ENCODE assay signal across 8 mouse cellular contexts in genomic region chr19:56976962-56977948, GRCm38 (mm10). TPM values are rescaled to one million over a fixed set of nuclear protein-coding genes. Genes with fewer than 3 reads are reported as not detected.
A peak's percentile ranks its signal among the peaks of the same experiment; 100 is the strongest.
DNase-seq lines count a peak whose midpoint lies in the region; ATAC-seq and TF ChIP-seq lines count a peak whose summit lies in the region.

No protein-coding gene starts in this region.

- H3K4me3 ChIP-seq in liver, embryonic 11.5 days (ENCODE audit: low read depth, low read length), result no peak overlapping the region
- H3K4me3 ChIP-seq in kidney, embryonic 15.5 days (replicated peaks), result no peak overlapping the region
- no peak overlapping the region for H3K4me3 ChIP-seq in lung, embryonic 14.5 days (ENCODE audit: low read depth, low read length)

- no peak overlapping the region for H3K27ac ChIP-seq in liver, embryonic 11.5 days (ENCODE audit: low read depth, low read length)
- peak overlapping the region; percentile 37 for H3K27ac ChIP-seq in kidney, embryonic 15.5 days
- H3K27ac ChIP-seq in lung, embryonic 14.5 days (ENCODE audit: low read depth), result peak overlapping the region; percentile 66

- DNase-seq in liver, result peak; percentile 44
- no peak for DNase-seq in liver, embryonic 11.5 days (ENCODE audit: low spot score)
- peak; percentile 69 to 72 for DNase-seq in cerebellum, postnatal 14 days
- peak; percentile 53 for DNase-seq in heart, adult 8-10 months (ENCODE audit: low spot score)
- DNase-seq in lung, embryonic 14.5 days, result peak; percentile 81
- DNase-seq in skeletal muscle tissue, adult 2 months (ENCODE audit: low read depth, low spot score), result peak; percentile 68
- DNase-seq in thymus, postnatal 14 days, result no peak

- peaks cover 4% of the 10 kb centered on the region; the same call in 1 of the 2 replicates for H3K4me1 ChIP-seq in liver, embryonic 11.5 days (replicated peaks; ENCODE audit: control insufficient read depth, insufficient read depth, low read length)
- peaks cover 21% of the 10 kb centered on the region for H3K4me1 ChIP-seq in kidney, embryonic 15.5 days
- H3K4me1 ChIP-seq in lung, embryonic 14.5 days (ENCODE audit: insufficient read depth), result peaks cover 10% of the 10 kb centered on the region

- H3K9me3 ChIP-seq in liver, embryonic 11.5 days (ENCODE audit: control insufficient read depth, low read length), result no peaks in the 10 kb centered on the region
- no peaks in the 10 kb centered on the region for H3K9me3 ChIP-seq in kidney, embryonic 15.5 days (replicated peaks)
- no peaks in the 10 kb centered on the region for H3K9me3 ChIP-seq in lung, embryonic 14.5 days (ENCODE audit: low read depth, low read length)

- no peaks in the 10 kb centered on the region for H3K27me3 ChIP-seq in liver, embryonic 11.5 days (replicated peaks; ENCODE audit: control insufficient read depth, insufficient read depth, low read length)
- no peaks in the 10 kb centered on the region for H3K27me3 ChIP-seq in kidney, embryonic 15.5 days
- no peaks in the 10 kb centered on the region for H3K27me3 ChIP-seq in lung, embryonic 14.5 days (ENCODE audit: insufficient read depth, low read length)

- 59% methylated on average over 19 of the region's 19 CpGs for WGBS in liver, embryonic 11.5 days
- WGBS in kidney, embryonic 15.5 days, result 33% methylated on average over 19 of the region's 19 CpGs
- WGBS in lung, embryonic 14.5 days, result 40% methylated on average over 19 of the region's 19 CpGs

- no peak; the same call in 1 of the 2 replicates for ATAC-seq in liver, embryonic 11.5 days (replicated peaks; ENCODE audit: low FRiP score)
- ATAC-seq in kidney, embryonic 15.5 days (replicated peaks; ENCODE audit: low FRiP score), result peak; percentile 45; the same call in 1 of the 2 replicates
- ATAC-seq in lung, embryonic 14.5 days (ENCODE audit: insufficient read depth), result peak; percentile 54

- no peak overlapping the region for H3K9ac ChIP-seq in liver, embryonic 11.5 days (ENCODE audit: low read depth, low read length)
- H3K9ac ChIP-seq in kidney, embryonic 15.5 days, result no peak overlapping the region
- H3K9ac ChIP-seq in lung, embryonic 14.5 days, result no peak overlapping the region

- TF ChIP-seq CTCF in lung, embryonic 14.5 days (IDR thresholded peaks at IDR 0.05; ENCODE audit: low read depth), result no peak

- no peak overlapping the region for H3K4me2 ChIP-seq in liver, embryonic 11.5 days
- no peak overlapping the region for H3K4me2 ChIP-seq in kidney, embryonic 15.5 days
- no peak overlapping the region for H3K4me2 ChIP-seq in lung, embryonic 14.5 days

- H3K36me3 ChIP-seq in liver, embryonic 11.5 days (ENCODE audit: control insufficient read depth, insufficient read depth, low read length), result no peaks in the 10 kb centered on the region
- H3K36me3 ChIP-seq in kidney, embryonic 15.5 days, result no peaks in the 10 kb centered on the region
- H3K36me3 ChIP-seq in lung, embryonic 14.5 days (ENCODE audit: insufficient read depth), result no peaks in the 10 kb centered on the region

RNA-seq across cellular contexts. Expression of gene Afap1l2, which starts 30.8 kb away (rescaled TPM):
- polyA plus RNA-seq in liver, embryonic 11.5 days (2014; fragmentation: Nextera tagmentation; extraction: Ambion mirVana), result 1.2 and 1.5 TPM in 2 replicates
- total RNA-seq in heart, adult 8-10 months (2022), result 1 to 10 TPM; 2.8 to 4.4 (median 3.5) TPM
- polyA plus RNA-seq in kidney, embryonic 15.5 days (2015; fragmentation: Nextera tagmentation; extraction: Ambion mirVana), result 16.8 and 18.3 TPM in 2 replicates
- polyA plus RNA-seq in lung, embryonic 14.5 days (2014; fragmentation: Nextera tagmentation; extraction: Ambion mirVana), result 23.3 and 24.2 TPM in 2 replicates

Comparison
In these comparisons a context has a peak if more than half of its experiments do, and no peak if none do; other contexts are left out.
1. DNase-seq: peak in liver (single experiment), cerebellum, postnatal 14 days (2 of 2), heart, adult 8-10 months (single experiment), lung, embryonic 14.5 days (single experiment) and skeletal muscle tissue, adult 2 months (single experiment); none in liver, embryonic 11.5 days (single experiment) and thymus, postnatal 14 days (single experiment).